Mouse (Mus musculus) thymus, postnatal 4 days (tissue): ENCODE measurements at regions not wholly inside any gene's neighbourhood (a gene's known extent, or its start where the extent isn't known, plus 50 kb on each side); places are given as distances from the start of the nearest gene placed in this dataset.

Experiments
- DNase-seq: peaks from one replicate; pipeline ENCODE4 v3.0.0; 2021

DNA sequence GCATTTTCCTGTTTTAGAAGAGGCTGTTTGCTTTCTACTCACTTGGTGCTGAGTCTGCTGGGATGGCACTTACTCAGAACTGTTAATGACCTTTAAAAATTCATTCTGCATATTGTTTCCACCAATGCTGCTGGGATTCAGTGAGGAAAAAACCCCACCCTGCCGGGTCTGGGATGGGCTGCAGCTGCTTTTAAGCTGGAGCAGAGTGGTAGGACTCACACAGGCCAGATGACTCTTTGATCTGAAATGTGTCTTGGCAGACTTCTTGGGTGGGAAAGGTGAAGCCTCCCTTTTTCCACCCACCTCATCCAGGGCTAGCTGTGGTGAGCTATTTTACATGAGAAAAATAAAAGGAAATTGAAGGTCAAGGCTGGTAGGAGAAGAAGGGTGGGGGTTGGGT is 56.4 kb upstream of the Ddhd1 start:
- no peak for DNase-seq

DNA sequence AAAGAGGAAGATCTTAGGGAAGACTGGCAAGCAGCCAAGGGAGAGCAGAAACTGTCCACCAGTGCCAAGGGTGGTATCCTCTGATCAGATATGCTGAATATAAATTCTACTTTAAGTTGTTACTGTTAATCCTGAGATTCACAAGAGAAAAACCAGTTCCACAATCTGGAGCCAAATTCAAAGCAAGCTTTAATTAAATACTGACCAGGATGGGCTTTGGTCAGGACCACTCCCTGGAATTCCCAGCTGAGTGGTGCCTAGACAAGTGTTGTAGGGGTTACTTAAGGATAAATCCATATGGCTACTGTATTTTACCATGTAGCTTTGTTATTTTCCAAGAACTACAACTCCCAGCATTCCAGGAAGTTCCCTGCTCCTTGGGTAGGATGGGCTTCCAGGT is 56.8 kb upstream of the Ddhd1 start:
- DNase-seq, result no peak

DNA sequence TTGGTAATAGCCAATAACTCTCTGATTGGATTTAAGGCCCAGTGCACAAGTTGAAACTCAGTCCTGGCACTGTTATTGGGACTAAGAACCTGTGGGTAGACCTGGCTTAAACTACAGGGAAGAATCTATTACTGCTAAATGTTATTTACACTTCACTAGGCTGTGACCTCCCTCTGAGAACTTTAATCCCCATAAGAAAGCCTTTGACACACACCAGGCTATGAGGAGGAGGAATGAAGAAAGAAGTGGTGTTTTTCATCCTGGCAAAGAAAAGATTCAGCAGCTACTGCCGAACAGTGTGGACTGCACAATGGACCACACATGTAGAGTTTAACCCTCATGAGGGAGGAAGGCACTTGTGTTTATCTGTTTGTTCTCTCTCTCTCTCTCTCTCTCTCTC is 58.2 kb upstream of the Ddhd1 start:
- no peak for DNase-seq

DNA sequence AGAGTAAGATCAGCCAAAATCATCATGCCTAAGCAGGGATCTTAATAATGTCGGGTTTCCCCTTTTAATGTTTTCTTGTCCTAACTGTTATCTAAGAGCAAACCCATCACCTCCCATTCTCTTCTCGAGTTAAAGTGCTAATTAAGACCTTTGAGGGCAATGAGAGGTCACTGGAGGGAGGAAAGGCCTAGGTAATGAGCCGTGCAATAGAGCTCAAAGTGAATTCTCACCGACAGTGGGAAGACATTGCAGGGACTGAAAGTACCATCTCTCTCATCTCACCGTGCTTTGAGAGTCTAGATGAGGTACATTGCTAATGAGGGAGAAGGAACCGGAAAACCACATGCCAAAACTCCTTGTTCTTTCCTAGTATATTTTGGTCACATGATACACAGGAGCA is 64.9 kb upstream of the Ddhd1 start:
- no peak for DNase-seq

DNA sequence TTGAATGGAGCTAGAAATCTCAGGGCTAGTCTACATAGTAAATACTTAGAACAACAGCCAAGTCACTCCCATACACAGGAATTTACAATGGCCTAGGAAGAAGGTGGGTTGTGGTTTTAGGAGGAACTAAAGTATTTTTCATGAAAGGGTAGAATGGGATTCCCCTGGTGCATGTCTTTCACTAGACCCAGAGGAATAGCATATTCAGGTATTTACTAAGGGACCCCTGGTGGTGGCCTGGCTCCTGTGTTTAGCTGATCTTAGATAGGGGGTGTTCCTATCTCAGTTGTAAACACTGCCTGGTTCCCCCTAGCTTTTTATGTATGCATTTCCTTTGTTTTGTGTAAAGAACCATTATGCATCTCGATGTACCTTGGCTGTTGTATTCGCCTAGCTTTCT is 66.4 kb upstream of the Ddhd1 start:
- no peak for DNase-seq

DNA sequence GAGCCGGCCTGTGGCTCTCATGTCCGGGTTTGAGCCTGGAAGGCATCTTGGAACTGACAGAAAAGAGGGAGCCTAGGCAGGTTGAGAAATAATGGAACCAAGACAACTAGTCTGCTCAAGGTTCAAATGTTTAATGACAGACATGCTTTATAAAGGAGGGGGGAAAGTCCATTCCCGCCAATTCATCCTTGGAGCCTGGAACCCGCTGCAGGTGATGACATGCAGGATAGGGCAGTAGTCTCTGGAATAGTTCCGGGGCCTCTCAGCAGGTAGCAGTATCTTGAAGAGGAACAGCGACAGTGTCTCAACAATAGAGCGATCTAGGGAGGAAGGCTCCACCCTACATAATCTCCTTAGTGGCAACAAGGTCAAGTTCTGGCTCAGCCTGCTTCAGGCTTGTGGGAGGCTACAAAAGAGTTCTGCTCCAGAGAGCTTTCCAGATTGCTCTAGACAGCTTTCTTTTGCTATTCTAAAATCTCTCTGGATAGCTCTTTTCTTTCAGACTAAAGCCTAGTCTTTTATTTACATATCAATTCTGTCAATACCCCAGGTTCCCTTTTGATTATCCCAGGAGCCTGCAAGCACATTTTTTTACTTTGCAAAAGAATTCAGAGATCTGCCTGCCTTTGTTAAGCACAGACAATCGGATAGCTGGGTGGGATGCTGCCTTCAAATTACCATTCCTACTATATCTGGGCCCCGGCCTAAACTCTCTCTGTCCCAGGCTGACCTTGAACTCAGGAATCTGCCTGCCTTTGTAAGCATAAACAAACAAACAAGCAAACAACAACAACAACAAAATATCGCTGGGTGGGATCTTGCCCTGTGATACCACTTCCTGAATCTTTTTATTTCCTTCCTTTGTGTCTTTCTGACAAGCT is 76.8 kb upstream of the Ddhd1 start:
- DNase-seq, result no peak

DNA sequence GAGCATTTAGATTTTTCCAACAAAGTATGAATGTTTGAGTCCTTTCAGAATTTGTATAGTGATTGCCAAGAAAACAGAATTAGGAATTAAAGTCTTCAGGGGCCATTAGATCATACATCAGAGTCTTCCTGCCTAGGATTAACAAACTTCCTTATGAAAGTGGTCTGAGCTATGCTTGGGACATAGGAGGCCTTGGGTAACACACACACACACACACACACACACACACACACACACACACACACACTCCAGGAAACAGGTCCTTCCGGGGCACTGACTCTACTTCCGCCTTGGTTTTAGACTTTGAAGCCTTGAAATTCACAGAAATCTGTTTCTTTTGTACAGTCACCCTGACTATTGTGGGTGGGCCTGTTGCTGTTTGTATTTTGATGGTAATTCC is 80.0 kb upstream of the Ddhd1 start:
- no peak for DNase-seq

DNA sequence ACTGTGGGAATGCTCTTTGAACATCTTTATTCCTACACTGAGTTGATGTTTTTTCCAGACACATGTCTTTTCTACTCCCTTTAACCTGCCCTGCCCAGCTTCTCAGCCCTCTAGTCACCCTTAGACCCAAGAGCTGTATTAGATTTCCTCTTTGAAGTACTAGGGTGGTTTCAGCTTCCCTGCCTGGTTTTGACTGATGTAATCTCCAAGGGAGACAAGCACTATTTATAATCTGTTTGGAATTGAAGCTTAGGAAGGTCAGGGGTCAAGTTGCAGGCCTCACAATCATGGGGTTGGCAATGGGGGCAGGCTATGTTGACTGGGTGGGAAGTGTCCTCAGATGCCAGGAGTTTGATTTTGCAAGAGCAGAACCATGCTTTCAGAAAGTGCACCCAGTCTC is 81.7 kb upstream of the Ddhd1 start:
- DNase-seq, result no peak

DNA sequence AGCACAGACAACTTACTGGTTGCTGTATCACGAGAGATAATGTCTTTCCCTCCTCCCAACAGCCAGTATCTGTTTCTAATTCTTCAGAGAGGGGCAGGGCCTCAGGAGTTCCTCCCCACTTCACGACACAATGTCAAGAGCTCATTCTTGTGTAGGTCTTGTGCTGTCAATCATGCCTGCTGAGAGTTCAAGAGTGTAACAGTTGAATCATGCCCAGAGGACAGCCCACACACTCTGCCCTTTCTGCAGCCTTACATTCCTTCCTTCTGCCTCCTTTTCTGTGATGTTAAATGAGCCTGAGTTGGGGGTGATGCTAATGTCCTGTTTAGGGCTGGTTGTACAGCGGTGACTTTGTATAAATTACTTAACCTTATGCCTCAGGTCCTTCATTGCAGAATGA is 82.7 kb upstream of the Ddhd1 start:
- no peak for DNase-seq

DNA sequence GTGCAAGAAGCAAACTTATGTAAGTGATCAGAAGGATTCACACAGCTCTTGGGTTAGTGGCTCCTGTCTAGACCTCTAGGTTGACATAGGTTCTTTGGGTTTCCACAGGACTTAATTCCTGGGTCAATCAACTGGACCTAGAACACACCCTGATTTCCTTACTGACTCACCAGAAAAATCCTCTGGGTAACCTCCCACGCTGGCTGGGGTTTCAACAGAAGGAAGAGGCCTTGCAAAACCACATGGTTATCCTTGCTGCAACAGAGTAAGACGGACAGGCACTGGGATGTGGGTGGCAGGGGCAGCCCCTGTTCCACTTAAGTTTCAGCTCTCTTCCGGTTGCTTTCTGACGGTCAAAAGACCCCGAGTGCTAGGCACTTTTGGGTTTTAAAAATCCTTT is 88.2 kb upstream of the Ddhd1 start:
- no peak for DNase-seq

DNA sequence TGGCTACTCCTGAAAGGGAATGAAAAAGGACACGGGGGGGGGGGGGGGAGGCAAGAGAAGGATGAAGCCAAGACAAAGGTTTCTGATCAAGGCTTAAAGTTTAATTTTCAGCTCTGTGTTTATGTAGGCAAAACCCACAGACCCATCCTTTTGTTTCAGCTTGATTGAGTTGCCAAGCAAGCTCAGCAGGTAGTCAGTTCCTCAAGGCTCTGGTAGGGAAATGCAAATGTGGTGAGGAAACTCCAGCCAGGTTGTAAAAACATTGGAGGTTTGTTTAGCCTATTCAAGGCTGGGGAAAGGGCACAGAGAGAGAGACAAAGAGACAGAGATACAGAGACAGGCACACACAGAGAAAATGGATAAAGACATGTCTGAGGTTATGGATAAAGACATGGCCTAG is 99.4 kb upstream of the Ddhd1 start:
- no peak for DNase-seq

DNA sequence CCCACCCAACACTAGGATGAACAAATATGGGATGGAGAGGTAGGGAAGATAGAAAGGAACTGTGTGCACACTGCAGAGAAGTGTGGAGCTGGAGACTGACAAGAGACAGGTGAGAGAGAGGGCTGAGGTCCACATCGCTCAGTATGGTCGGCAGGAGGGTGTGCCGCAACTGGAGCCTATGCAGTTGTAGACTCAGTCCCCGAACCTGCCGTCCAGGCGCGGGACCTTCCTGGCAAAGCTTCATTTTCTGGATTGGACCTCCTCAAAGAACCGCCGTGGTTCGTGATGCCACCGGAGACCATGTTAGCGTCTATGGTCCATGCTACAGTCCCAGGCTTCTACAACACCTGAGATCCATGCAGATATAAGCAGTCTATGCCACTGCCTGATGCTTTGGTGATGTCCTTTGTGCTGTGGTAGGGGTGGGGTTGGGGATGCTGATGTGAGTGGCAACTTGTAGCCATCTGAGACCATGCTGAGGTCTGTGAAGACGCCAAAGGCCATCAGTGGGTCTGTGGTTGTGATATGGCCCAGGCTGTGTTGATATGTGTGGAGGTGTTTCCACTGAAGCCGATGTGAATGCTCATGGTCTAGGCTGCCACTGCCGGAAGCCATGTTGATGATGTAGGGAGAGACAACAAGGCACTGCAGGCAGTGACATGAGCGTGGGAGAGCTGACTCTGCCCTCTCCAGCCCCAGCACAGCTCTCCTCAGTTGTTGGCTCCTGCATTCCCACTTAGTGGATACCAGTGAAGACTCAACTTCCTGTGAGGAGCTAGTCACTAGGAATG is 103.1 kb upstream of the Ddhd1 start:
- DNase-seq, result no peak

DNA sequence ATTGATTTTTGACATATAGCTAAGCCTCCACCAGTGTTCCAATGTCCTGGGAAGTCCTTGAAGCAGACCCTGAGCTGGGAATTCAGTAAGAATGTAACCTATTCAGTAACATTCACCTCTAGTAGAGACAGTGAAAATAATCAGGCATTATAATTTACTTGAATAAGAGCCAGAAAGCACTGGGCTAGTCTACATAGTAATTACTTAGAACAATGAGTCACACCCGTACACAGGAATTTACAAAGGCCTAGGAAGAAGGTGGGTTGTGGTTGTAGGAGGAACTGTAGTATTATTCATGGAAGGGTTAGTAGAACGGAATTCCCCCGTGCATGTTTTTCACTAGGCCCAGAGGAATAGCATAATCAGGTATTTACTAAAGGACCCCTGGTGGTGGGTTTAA is 106.3 kb upstream of the Ddhd1 start:
- DNase-seq, result no peak

DNA sequence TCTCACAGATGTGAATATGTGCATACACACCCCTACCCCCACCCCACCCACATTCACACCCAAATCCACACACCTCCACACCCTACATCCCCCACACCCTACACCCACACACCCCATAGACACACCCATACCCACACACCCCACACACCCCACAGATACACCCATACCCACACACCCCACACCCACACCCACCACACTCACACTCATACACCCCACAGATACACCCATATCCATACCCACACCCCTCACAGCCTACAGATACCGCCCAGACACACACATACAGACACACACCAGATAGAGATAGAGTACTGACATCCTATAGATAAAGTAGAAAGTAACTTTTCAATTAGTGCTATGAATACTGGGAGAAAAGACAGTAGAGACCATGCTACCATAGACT is 108.6 kb upstream of the Ddhd1 start:
- no peak for DNase-seq

DNA sequence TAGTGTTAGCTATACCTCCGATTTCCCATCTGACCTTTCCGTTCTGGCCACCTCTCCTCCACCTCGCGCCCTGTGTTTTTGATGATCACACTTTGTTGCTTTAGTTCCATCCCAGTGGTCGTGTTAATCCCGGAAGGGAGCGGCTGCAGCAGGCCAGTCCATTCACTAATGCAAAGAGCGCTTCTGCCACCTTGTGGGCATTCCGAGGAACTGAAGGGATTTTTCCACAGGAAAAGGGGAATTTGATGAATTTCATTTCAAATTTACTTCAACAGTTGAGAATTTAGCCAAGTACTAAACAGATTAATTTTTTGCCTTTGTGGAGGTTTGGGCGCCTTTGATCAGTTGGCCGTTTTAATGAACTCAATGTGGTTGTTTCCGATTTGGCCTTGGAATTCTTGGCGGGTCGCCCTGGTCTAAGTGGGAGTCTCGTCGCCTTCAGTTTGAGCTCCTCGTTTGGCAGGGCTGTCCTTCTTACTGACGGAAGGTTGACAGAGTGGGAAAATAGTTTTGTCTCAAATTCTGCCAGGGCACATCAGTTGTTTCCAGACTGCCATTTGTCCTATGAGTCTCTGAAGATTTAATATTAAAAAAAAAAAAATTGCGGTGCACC is 114.8 kb upstream of the Ddhd1 start:
- DNase-seq, result peak; percentile 12

DNA sequence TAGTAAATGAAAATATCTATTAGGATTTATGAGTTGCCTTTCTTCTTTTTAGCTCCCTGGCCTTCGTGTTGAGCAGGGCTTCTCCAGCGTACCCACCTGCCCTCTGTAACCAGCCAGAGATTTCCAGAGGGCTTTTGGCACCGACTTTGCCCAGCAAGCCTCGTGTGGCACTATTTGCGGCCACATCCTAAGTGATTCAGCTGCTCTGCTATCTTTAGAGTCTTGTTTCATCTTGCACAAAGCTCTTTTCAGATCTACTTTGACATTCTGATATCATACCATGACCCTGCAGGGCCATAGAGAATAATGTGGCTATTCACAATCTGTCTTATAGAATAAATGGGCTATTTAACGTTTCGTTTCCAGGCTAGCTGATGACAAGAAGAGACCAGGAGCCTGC is 115.4 kb upstream of the Ddhd1 start:
- no peak for DNase-seq

DNA sequence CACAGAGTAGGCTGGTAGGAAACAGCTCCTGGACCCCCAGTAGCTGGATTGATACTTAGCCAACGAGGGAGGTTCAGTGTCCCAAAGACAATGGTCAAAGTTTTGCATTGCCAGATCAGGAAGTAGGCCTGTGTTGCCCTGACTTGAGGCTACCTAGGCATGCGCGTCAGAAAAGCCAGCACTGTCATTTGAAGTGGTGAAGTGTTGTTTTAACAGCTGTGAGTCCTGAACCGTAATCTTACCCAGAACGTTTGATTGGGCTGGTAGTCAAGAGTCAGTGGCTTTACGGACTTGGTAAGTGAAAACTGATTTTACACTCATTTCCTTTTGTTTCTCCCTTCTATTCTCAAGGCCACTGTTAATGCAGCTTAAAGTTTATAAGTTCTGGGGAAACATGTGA is 123.9 kb upstream of the Ddhd1 start:
- DNase-seq, result no peak

DNA sequence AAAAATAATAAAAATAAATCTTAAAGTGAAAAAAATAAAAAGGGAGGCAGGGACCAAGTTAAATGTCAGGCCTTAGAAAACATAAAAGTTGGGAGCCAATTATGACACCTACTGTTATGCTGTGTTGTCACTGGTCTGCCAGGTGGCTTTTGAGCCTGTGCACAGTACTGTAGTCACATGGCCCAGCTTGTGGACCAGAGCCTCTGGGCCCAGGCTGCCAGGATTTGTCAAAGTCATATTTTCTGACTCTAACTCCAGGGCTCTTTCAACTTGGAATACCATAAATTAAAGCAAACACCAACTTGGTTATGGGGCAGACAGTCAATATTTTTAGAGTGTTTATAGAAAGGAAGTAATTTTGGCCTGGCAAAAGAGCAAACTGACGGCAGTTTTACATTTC is 137.0 kb upstream of the Ddhd1 start:
- no peak for DNase-seq

DNA sequence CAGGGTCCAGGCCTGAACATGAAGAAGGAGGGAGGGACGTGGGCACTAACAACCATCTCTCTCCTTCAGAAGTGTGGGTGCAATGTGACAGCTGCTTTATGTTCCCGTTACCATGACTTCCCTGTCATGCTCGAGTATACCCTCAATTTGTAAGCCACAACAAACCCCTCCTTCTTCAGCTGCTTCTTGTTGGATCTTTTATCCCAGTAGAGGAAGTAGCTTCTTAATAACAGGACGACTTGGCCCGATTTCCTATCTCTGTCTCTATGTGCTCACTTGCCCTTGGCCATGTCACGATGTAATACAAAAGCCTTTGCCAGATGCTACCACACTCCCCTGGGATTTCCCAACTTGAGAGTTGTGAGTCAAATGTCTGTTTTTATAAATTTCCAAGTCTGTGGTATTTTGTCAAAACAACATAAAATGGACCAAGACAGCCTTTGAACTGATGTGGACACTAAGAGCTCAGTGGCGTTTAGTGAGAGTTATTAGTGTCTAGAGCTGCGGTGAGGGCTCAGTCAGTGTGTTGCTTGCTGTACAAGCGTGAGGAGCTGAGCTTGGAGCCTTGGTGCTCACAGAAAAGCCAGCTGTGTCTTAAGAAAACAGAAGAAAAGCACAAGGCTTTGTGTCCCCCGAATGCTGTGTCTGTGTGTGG is 138.8 kb upstream of the Ddhd1 start:
- DNase-seq, result no peak

DNA sequence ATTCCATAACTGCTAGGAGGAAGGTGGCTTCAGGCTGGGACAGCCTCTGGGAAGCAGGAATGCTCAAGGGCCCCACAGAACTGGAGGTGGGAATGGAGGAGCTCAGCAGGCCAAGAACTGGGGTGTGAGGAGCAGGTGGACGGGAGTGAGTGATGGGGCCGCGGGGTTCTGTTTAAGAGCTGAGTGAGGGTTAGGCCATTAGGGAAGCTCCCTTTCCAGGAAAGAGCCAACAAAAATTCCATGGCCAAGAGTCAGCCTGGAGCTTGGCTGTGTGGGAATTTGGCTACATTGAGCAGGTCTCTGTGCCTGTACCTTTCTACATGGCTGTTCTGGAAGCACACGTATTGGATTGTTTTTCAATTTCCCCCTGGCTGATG is 139.4 kb upstream of the Ddhd1 start:
- no peak for DNase-seq

DNA sequence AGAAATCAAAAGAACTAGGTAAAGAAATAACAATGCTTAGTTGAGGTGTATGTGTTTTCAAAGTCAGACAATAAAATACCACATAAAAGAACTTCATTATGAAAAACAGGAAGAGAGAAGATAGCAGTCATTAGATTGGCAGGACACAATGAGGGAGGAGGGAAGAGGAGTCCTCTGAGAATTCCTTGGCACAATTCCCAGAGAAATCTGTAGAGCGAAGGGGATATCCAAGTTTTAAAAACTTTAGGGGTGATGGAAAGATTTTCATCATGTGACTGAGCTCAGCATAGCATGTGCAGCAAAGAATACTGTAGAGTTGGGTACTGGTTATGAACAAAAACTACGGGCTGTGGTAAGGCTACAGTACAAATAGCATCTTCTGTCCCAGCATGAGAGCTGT is 141.3 kb upstream of the Ddhd1 start:
- no peak for DNase-seq

DNA sequence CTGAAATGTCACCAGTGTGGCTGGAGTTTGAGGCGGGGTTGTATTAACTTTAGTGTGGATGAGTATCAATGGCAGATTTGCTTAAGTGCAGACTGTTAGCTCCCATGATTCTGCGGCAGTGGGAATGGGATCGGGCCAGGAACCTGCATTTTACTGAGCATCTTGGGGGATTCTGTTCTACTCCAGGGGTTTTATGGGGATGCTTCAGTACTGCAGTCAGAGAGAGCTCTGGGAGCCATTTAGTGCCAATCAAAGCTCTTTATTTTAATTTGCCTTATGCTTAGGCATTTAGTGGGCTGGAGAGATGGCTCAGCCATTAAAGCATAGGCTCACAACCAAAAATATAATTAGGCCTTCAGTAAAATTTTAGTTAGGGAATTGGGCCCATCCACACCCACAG is 148.0 kb upstream of the Ddhd1 start:
- no peak for DNase-seq

DNA sequence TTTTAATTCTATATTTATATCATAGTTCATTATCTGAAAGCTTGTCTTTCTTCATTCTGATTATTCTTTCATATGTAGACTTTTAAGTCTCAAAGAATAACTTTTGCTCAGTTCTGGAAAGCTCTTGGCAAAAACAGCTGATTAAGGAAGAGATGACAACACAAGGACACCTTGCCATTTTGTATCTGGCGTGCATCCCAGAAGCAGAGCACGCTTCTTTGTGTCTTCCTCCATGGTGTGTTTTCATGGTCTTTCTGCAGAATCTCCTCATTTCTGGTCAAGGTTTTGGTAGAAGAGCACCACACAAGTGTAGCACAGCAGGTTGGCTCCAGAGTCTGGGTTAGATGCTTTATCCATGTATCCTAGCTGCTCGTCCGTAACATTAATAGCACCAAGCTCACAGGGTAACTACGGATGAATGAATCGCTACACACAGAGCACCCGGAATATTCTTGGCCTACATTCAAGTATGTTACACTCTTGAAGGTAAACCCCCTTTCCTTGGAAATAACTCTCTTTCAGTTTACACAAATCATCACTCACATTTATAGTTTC is 148.9 kb upstream of the Ddhd1 start:
- no peak for DNase-seq
